Mouse (Mus musculus) heart, embryonic 16.5 days (tissue): Measurements from ENCODE around the gene Pigs. TPM values are rescaled to one million over a fixed set of nuclear protein-coding genes. Genes with fewer than 3 reads are reported as not detected.

ENCODE experiments used
- ATAC-seq: fragments of 200-750 bp; cut with Nextera tagmentation; replicated peaks from 2 replicates; pipeline ENCODE4 v1.8.0; 2017; ENCODE audit warnings: moderate number of reproducible peaks; ENCODE audit not compliant: insufficient read depth, low FRiP score; ENCODE audit errors: extremely low read depth
- H3K27ac ChIP-seq: fragments of 300-500 bp; sonication (generic); 2 replicates; pipeline ENCODE4 v1.5.1; 2014; ENCODE audit warnings: mild to moderate bottlenecking, low read length, control low read depth, moderate library complexity
- H3K27me3 ChIP-seq: fragments of 300-500 bp; sonication (generic); 2 replicates; pipeline ENCODE4 v1.6.1; 2014; ENCODE audit warnings: low read length, mixed read lengths; ENCODE audit not compliant: control insufficient read depth, insufficient read depth
- H3K36me3 ChIP-seq: fragments of 300-500 bp; sonication (generic); 2 replicates; pipeline ENCODE4 v1.6.1; 2014; ENCODE audit not compliant: control insufficient read depth, insufficient read depth
- H3K4me1 ChIP-seq: fragments of 300-500 bp; sonication (generic); 2 replicates; pipeline ENCODE4 v1.6.1; 2014; ENCODE audit warnings: low read length, mixed read lengths; ENCODE audit not compliant: control insufficient read depth, insufficient read depth
- H3K4me2 ChIP-seq: fragments of 300-500 bp; sonication (generic); 2 replicates; pipeline ENCODE4 v1.6.1; 2014; ENCODE audit warnings: low read depth, mild to moderate bottlenecking, control low read depth, low read length
- H3K4me3 ChIP-seq: fragments of 300-500 bp; sonication (generic); 2 replicates; pipeline ENCODE4 v1.5.1; 2014; ENCODE audit warnings: mild to moderate bottlenecking, control low read depth, low read length
- H3K9ac ChIP-seq: fragments of 300-500 bp; sonication (generic); 2 replicates; pipeline ENCODE4 v1.6.1; 2014; ENCODE audit warnings: low read length, control low read depth
- H3K9me3 ChIP-seq: fragments of 300-500 bp; sonication (generic); replicated peaks from 2 replicates; pipeline ENCODE4 v1.6.1; 2016; ENCODE audit warnings: low read length; ENCODE audit not compliant: control insufficient read depth
- WGBS: fragments of 180-500 bp; shearing (Covaris S2); extraction: QIAGEN DNeasy Blood & Tissue Kit; methylation state at CpG from one replicate; pipeline ENCODE4 v1.1.7; 2014; 5-methylcytosine and 5-hydroxymethylcytosine counted together
- polyA plus RNA-seq: library from polyadenylated mRNA; unstranded; fragments of >200 nt; fragmentation: Nextera tagmentation; extraction: Ambion mirVana; gene quantifications from 2 replicates; pipeline ENCODE4 v1.2.1, GENCODE M21; 2015

Gene Pigs
- polyA plus RNA-seq, 1 experiment from 2014 or later: 52.3 TPM

DNA sequence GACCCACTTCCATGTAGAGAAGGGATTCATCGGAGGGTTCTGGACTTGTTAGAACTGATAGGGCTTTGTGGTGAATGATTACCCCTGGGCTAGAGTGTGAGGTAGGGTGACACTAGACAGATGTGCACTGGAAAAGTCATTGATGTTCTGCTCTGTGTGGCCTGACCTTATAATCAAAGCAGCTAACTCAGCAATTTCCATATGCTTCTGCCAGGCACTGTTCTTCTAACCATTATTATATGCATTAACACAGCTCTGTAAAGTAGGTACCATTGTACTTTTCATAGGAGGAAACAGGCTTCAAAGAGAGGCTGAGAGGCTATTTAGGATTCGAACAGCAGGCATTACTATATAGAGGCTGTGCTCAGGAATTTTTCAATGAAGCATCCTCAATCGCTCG is 1.0 kb upstream of the Pigs start:
- peaks cover 26% of the 10 kb centered on the region for H3K4me1 ChIP-seq
- H3K4me3 ChIP-seq: no peak overlapping the region
- H3K27ac ChIP-seq: no peak overlapping the region
- WGBS: 89% methylated on average over 4 of the region's 4 CpGs
- ATAC-seq: no peak
- H3K36me3 ChIP-seq: no peaks in the 10 kb centered on the region
- H3K9me3 ChIP-seq: no peaks in the 10 kb centered on the region
- no peak overlapping the region for H3K9ac ChIP-seq
- H3K27me3 ChIP-seq: no peaks in the 10 kb centered on the region
- no peak overlapping the region for H3K4me2 ChIP-seq

DNA sequence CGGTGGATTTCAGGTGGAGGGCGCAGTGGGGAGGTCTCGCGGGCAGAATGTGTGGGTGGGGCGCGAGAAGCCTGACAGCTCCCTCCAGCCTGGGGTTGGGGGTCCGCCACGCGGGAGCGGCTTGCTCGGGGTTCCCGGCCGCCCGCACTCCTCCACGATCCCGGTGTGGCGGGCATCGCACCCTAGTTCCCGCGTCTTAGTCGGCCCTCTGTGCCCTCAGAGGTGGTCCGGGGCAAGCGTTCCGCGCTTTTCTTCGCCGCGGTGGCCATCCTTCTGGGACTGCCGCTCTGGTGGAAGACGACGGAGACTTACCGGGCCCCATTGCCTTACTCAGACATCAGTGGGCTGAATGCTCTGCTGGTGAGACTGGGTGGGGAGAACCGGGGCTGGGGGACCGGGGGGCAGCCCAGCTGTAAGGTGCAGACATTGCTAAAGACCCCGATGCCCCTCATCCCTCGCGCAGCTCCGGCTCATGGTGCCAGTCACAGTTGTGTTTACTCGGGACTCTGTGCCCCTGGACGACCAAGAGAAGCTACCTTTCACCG is 369 bp downstream of the Pigs start:
- Histone ChIP-seq H3K9ac (peak overlapping the region; percentile 92), H3K4me1 (peaks cover 15% of the 10 kb centered on the region), H3K27ac (no peak overlapping the region), H3K9me3 (no peaks in the 10 kb centered on the region), H3K4me3 (peak overlapping the region; percentile 94), H3K27me3 (no peaks in the 10 kb centered on the region), H3K4me2 (peak overlapping the region; percentile 83), H3K36me3 (peaks cover 6% of the 10 kb centered on the region)
- peak; percentile 35 for ATAC-seq
- WGBS: under 1% methylated on average over 41 of the region's 41 CpGs

DNA sequence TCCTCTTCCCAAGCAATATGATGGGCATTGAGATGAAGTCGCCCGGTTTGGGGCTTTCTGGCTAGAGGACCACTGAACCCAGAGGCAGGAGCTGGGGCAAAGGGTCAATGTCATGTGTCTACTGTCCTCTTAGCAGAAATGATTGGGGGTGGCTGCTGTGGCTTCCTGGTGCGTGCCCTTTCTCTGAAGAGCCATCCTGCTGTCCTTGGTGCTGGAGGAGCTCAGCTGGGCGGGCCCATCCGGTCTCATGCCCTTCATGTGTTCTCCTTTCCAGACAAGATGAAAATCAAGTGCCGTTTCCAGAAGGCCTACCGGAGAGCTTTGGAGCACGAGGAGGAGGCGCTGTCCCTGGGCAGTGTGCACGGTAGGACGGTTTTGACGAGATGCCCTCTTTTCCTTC is 4.5 kb downstream of the Pigs start:
- Histone ChIP-seq H3K27me3 (no peaks in the 10 kb centered on the region), H3K36me3 (peaks cover 22% of the 10 kb centered on the region), H3K9ac (no peak overlapping the region), H3K27ac (no peak overlapping the region), H3K9me3 (no peaks in the 10 kb centered on the region), H3K4me1 (peaks cover 6% of the 10 kb centered on the region), H3K4me3 (no peak overlapping the region), H3K4me2 (no peak overlapping the region)
- WGBS: 92% methylated on average over 12 of the region's 12 CpGs
- ATAC-seq: no peak

DNA sequence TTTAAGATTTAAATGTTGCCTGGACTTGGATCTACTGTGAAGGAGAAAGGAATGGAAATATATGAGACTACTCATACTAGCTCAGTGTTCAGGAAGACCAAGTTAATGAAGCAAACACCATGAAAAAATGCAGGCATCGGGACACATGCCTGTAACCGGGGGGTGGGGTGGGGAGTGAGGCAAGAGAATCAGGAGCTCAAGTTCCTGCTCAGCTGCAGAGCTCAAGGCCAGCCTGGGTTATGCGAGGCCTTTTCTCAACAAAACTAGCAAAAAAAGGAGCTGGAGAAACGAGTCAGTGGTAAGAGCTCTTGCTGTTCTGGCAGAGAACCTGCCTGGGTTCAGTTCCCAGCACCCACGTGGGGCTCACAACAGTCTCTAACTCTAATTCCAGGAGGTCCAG is 5.8 kb downstream of the Pigs start:
- Histone ChIP-seq H3K4me3 (no peak overlapping the region), H3K4me2 (no peak overlapping the region), H3K9ac (no peak overlapping the region), H3K27ac (no peak overlapping the region), H3K27me3 (no peaks in the 10 kb centered on the region), H3K36me3 (peaks cover 22% of the 10 kb centered on the region), H3K9me3 (no peaks in the 10 kb centered on the region), H3K4me1 (peaks cover 3% of the 10 kb centered on the region)
- 92% methylated on average over 5 of the region's 5 CpGs for WGBS
- ATAC-seq: no peak

DNA sequence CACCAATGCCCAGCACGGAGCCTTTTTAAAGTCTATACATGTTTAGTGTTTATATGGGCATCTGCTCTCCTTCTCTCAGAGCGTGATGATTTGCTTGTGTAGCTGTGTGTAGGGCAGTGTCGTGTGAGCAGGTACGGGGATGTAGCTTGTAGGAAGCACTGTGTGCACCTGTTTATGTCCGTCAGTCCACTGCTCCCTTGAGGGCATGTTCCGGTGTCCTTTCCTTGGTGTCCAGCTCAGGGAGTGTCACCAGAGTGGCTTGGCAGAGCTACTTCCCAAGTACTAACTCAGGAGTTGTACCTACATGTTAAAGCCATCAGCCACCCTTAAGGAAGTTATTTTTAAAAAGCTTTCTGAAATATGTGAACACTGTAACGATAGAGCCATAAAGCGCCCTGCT is 8.8 kb downstream of the Pigs start:
- 92% methylated on average over 8 of the region's 8 CpGs for WGBS
- H3K4me3 ChIP-seq: no peak overlapping the region
- H3K9me3 ChIP-seq: no peaks in the 10 kb centered on the region

DNA sequence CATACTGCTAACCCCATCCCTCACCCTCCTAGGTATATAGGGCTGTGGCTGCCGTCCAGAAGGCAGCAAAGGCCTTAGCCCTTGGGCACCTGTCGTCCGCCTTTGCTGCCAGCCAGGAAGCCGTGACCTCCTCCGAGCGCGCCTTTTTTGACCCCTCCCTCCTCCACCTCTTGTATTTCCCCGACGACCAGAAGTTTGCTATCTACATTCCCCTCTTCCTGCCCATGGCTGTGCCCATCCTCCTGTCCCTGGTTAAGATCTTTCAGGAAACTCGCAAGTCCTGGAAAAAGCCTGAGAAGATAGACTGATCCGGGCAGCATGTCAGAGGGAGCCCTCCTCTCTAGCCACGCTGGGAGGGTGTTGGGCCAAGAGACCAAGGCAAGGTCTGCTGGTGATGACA is 13.5 kb downstream of the Pigs start:
- no peak overlapping the region for H3K4me3 ChIP-seq
- ATAC-seq: no peak

More for the DNA sequence above, 8.8 kb downstream of the Pigs start:
- Histone ChIP-seq H3K27ac (no peak overlapping the region), H3K27me3 (no peaks in the 10 kb centered on the region), H3K36me3 (peaks cover 26% of the 10 kb centered on the region), H3K4me1 (no peaks in the 10 kb centered on the region), H3K4me2 (no peak overlapping the region), H3K9ac (no peak overlapping the region)
- ATAC-seq: no peak

DNA sequence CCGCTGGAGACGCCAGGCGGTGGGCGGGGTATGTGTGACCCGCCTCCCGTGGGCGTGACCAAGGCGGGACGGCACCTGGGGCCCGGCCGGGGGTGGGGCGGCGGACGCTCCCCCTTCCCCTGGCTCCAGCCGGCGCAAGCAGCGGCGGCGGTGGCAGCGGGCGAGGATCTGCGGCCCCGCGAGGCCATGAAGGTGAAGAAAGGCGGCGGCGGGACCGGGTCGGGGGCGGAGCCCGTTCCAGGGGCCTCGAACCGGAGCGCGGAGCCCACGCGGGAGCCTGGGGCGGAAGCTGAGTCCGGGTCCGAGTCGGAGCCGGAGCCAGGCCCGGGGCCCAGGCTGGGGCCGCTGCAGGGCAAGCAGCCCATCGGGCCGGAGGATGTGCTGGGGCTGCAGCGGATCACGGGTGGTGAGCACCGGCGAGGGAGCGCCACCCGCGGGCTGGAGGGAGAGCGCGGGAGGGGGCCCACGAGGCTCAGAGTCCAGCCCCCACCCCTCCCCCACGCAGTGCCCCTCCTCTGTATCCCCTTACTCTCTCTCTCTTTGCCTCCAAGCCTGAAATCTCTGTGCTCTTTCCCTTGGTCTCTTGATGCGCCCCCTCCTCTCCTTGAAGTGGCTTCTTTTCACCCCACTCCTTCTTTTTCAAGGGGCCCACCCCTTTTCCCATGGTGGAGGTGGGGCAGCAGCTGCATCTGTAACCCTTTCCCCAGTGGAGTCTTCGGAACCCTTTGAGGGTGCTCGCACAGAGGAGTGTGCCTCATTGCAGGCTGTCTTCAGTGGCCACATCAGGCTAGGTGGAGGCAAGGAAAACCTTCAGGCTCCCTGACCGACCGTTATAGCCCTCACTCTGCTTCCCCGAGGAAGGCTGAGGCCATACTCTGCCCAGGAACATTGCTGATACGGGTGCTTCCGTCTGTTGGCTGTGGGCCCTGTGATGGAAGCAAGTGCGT is 15.4 kb downstream of the Pigs start, which contains the start of gene Unc119:
Gene Unc119 (plus strand): TSS at position 102 of the 947 bp plus-strand sequence.
- peak; percentile 82 for ATAC-seq
- peak within 1 kb of the TSS; percentile 88 for H3K4me3 ChIP-seq
- H3K4me2 ChIP-seq: peak within 1 kb of the TSS; percentile 93
- H3K27me3 ChIP-seq: no peaks in the 10 kb centered on the region
- H3K4me1 ChIP-seq: peaks cover 35% of the 10 kb centered on the region
- 2% methylated on average over 52 of the region's 66 CpGs for WGBS
- H3K9me3 ChIP-seq: no peaks in the 10 kb centered on the region
- peaks cover 10% of the 10 kb centered on the region for H3K36me3 ChIP-seq
- H3K27ac ChIP-seq: peak within 1 kb of the TSS; percentile 77
- peak within 1 kb of the TSS; percentile 92 for H3K9ac ChIP-seq

More for the DNA sequence above, 13.5 kb downstream of the Pigs start:
- Histone ChIP-seq H3K9me3 (no peaks in the 10 kb centered on the region), H3K27ac (no peak overlapping the region), H3K4me1 (peaks cover 29% of the 10 kb centered on the region), H3K9ac (no peak overlapping the region), H3K36me3 (peaks cover 4% of the 10 kb centered on the region; the same call in 1 of the 2 replicates), H3K27me3 (no peaks in the 10 kb centered on the region), H3K4me2 (no peak overlapping the region)
- WGBS: 60% methylated on average over 12 of the region's 12 CpGs

DNA sequence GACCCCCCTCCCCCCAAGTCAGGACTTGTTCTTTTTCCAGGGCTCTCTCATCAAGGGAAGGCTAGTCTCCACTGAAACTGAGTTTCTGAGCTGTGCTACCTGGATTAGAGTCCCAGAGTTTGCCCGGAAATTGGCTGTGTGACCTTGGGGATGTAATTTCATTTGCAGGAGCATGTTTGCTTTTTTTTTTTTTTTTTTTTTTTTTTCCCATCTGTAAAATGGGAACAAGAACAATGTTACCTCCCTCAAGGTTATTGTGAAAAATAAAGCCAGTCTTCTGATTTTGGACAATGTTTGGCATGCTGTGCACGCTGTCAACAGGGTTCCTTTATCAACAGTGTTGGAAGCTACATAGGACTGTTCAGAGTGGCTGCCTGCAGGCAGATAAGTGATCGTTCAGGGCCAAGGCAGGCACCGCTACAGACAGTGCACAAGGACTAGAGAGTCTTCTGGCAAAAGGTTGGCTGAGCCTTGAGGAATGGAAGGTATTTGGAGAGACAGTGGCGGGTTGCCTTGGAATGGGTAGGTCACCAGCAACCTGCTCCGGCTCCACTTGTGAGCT is 16.2 kb downstream of the Pigs start:
- peak overlapping the region; percentile 77 for H3K27ac ChIP-seq
- peak overlapping the region; percentile 88 for H3K4me3 ChIP-seq
- no peak for ATAC-seq
- peak overlapping the region; percentile 92 for H3K9ac ChIP-seq
- peak overlapping the region; percentile 93 for H3K4me2 ChIP-seq
- H3K36me3 ChIP-seq: peaks cover 13% of the 10 kb centered on the region
- peaks cover 36% of the 10 kb centered on the region for H3K4me1 ChIP-seq
- no peaks in the 10 kb centered on the region for H3K9me3 ChIP-seq
- WGBS: 40% methylated on average over 6 of the region's 6 CpGs
- no peaks in the 10 kb centered on the region for H3K27me3 ChIP-seq
